Mouse (Mus musculus) lung, postnatal 10 days (tissue): ENCODE results near the gene 4933415A04Rik.
A peak's percentile ranks its signal among the peaks of the same experiment; 100 is the strongest.

Experiments
- DNase-seq: peaks from one replicate; pipeline ENCODE4 v3.0.0; 2021

Gene 4933415A04Rik

GRCm38 (mm10) chr11:43586324-43587090, at the start of gene 4933415A04Rik:
TSS of gene 4933415A04Rik (plus strand) at chr11:43587040.
- peak; percentile 91 for DNase-seq

DNA sequence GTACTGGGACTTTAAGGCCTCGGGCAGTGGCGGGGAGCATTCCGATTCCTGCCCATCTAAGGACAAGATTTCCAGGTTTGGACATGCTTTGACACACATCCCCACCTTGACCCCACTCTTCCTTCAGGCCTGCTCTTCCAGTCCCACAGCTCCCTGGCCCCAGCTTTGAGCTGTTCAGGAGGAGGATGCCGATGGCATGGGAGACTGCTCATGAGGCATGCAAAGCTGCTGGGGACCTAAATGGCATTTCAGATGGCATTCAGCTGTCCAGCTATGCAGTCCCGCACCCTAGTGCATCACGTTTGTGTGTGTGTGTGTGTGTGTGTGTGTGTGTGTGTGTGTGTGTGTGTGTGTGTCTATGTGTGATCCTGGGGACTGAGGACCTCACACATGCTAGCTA, 49.8 kb upstream of the 4933415A04Rik start:
- DNase-seq: no peak

DNA sequence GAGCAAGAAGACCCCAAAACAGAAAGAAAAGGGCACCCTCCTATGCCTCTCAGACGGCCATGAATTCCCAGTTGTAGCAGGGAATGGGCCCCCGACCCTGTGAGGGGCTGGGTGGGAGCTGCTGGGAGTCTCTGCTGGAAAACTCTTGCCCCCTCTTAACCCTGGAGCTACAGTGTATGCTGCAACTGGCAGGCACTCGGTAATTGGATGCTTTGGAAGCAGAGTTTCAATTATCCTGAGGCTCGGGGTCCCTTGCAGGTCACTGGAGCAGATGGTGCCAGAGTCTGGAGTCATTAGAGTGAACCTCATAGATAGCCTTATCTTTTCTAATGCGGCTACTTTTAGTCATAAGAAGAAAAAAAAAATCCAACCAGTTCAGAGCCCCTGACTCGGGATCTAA, 47.0 kb upstream of the 4933415A04Rik start:
- DNase-seq: no peak

GRCm38 (mm10) chr11:43543711-43544466, 43.0 kb upstream of the 4933415A04Rik start:
- no peak for DNase-seq

GRCm38 (mm10) chr11:43544819-43545218, 42.0 kb upstream of the 4933415A04Rik start:
- DNase-seq: no peak

DNA sequence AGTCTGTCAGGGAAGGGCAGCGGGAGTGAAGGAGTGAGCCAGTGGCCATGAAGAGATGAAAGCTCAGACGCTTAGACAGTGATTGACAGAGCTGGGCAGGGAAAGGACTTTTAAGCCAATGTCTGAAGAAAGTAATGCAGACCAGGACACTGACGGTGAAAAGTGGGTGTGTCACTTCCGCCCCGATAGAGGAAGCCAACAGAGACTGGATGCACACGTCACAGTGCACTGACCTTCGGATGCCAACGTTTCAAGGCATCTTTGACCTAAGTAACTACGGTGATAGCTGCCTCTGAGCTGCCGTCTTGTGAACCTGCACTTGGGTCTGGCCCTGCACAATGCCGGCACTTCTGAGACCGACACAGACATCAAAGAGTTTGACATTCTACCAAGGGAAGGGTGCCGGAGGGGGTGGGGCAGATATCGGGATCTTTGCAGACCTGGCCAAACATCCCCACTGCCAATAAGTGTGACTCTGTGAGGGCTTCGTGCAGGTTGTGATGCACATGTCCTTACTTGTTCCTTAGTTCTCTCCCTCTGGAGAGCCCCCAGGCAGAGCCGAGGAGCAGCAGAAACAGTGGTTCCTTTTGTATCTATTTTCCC, 40.9 kb upstream of the 4933415A04Rik start:
- DNase-seq: peak; percentile 19

- no peak for DNase-seq
Observed at GRCm38 (mm10) chr11:43546678-43547077, 40.2 kb upstream of the 4933415A04Rik start.

DNA sequence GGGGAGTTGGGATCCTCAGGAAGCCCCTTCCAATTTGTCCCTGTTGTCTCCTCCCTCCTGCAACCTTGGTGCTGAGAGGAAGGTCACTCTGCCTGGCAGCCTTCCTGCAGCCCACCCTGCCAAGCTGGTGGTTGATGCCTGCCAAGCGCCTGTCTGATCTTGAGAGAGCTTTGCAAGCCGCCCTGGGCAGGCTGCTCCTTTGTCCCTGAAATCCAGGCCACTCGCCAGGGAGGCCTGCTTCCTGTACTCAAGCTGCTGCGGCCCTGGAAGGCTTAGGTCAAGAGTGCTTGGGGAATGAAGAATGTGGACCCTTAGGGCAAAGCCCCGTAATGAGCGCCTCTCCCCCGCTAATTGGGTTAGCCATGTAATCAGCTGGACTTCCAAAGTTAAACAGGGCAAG, 38.7 kb upstream of the 4933415A04Rik start:
- DNase-seq: peak; percentile 86

GRCm38 (mm10) chr11:43548657-43549435, 38.0 kb upstream of the 4933415A04Rik start:
- peak; percentile 17 for DNase-seq

GRCm38 (mm10) chr11:43549701-43550100, 37.1 kb upstream of the 4933415A04Rik start:
- DNase-seq: peak; percentile 72

GRCm38 (mm10) chr11:43551756-43552155, 35.1 kb upstream of the 4933415A04Rik start:
- no peak for DNase-seq

DNA sequence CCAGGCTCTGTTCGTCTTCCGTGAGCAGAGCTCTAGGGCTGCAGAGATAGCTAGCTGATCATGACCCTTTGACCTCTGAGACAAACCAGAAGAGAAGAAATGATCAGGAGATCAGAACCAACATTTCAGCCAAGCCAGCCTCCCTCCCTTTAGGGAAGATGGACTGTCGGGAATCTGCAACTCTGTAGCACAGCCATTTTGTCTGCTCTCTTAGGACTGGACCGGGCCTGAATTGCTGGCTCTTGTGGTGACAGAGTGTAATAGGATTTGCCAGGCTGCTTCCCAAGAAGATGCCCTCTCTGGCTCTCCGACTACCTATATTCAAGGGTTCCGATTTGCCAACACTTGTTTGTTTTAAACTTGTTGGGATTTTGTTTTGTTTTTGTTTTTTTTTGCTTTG, 34.2 kb upstream of the 4933415A04Rik start:
- no peak for DNase-seq

DNA sequence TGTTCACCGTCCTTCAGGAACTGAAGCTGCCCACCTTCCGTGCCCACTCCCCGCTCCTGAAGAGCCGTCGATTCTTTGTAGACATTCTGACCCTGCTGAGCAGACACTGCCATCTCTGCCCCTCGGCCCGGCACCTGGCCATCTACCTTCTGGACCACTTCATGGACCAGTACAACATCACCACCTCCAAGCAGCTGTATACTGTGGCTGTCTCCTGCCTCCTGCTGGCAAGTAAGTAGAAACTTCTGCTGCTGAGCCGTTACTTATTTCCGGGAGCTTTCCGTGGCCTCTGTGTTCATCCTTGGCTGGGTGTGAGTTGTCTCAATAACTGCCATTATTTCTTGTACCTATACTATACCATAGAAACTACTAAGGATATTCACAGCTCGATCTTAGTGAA, 30.3 kb upstream of the 4933415A04Rik start:
- peak; percentile 17 for DNase-seq

DNA sequence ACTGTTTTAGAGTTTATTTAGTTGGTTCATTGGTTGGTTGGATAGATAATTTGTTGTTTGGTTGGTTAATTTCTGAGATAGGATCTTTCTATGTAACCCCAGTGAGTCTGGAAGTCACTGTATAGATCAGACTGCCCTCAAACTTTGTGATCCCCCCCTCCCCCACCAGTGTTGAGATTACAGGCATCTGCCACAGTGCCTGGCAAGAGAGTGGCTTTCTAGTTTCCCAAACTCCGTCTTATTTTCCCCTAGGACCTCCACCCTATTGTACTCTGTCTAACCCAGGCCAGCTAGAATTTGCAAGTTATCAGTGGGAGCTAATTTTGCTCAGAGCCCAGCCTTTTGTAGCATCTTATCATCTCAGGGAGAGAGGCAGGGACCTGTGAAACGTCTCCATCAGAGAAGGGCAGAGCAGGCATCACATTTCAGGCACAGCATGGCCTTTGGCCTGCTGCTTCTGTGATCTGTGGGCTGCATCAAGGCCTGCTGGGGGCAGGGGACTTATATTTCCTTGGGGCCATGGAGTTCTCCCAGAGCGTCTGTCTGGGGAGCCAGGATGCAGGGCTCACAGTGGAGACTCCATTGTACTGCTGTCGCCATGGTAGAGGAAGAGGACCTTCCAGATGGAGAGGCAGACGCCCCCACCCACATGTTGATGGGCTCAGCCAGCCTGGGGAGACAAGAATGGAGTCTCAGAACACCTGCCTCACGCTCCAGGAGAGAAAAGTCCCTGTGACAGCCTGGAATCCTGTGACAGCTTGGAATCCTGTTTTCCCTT, 27.1 kb upstream of the 4933415A04Rik start:
- no peak for DNase-seq

GRCm38 (mm10) chr11:43563654-43564244, 23.1 kb upstream of the 4933415A04Rik start:
- no peak for DNase-seq

- no peak for DNase-seq
Observed at GRCm38 (mm10) chr11:43565414-43565813, 21.4 kb upstream of the 4933415A04Rik start.

GRCm38 (mm10) chr11:43565852-43566251, 21.0 kb upstream of the 4933415A04Rik start:
- no peak for DNase-seq

DNA sequence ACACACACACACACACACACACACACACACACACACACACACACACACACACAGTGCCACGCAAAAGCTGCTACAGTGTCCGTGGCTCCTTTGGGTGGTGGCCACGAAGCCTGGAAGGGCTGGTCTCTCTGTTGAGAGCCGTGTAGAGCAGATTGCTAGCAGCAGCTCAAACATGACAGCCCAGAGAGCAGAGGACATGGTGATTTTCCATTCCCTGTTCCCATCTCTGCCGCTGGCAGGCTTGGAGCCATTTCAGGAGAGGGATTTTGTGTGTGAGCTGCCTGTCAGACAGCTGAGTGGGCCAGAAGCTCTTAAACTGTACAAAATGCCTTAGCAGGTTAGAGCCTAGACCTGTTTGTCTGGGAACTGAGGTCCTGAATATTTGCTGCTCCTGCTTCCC, 20.1 kb upstream of the 4933415A04Rik start:
- DNase-seq: peak; percentile 28

DNA sequence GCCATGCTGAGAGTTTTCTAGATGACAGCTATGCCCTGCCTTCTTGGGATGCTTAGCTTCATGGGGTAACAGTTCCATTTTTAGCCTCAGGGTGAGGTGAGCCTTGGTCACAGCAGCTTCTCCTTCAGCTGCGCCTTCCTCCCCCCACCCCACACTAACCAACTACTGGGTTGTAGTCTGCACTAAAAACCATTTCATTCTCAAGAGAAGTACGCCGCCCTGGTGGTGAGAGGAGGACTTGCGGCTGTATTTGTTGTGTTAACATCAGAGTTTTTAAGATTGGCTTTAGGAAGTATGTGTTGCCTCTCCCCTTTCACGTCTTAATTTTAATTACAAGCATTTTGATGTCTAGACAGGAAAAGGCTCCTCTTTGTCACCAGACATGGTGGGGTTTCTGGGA, 18.6 kb upstream of the 4933415A04Rik start:
- DNase-seq: peak; percentile 70

- DNase-seq: no peak
Observed at GRCm38 (mm10) chr11:43569188-43569587, 17.7 kb upstream of the 4933415A04Rik start.

GRCm38 (mm10) chr11:43569595-43569994, 17.2 kb upstream of the 4933415A04Rik start:
- peak; percentile 96 for DNase-seq

- no peak for DNase-seq
Observed at GRCm38 (mm10) chr11:43575061-43575375, 11.8 kb upstream of the 4933415A04Rik start.
